Comparison of ENCODE assay signal across 18 mouse cellular contexts in genomic region chr5:27122944-27123343, GRCm38 (mm10).
A peak's percentile ranks its signal among the peaks of the same experiment; 100 is the strongest.
DNase-seq lines count a peak whose midpoint lies in the region; ATAC-seq and TF ChIP-seq lines count a peak whose summit lies in the region.
"Had no signal": no experiment of that assay in that cellular context is flagged by ENCODE, and none has a peak within 500 bp of the region (broad histone marks: within the 10 kb centered on the region; RNA-seq: fewer than 3 reads in every experiment).

No protein-coding gene starts in this region.

- no peaks in the 10 kb centered on the region for H3K27me3 ChIP-seq in forebrain, embryonic 13.5 days
- H3K27me3 ChIP-seq in forebrain, embryonic 10.5 days (ENCODE audit: poor library complexity, severe bottlenecking) = no peaks in the 10 kb centered on the region
- H3K27me3 ChIP-seq in midbrain, postnatal 0 days (ENCODE audit: insufficient read depth, low read length) = no peaks in the 10 kb centered on the region
- no peaks in the 10 kb centered on the region for H3K27me3 ChIP-seq in midbrain, embryonic 14.5 days (ENCODE audit: control insufficient read depth, insufficient read depth, low read length)
- H3K27me3 ChIP-seq: heart, embryonic 15.5 days; hindbrain, embryonic 12.5 days; lung, embryonic 15.5 days; midbrain, embryonic 13.5 days had no signal

- no peak for DNase-seq in forebrain, embryonic 10.5 days (ENCODE audit: extremely low spot score, low spot score)
- DNase-seq in midbrain, postnatal 0 days (ENCODE audit: low spot score) = peak; percentile 71
- no peak for DNase-seq in midbrain, embryonic 14.5 days
- peak; percentile 58 for DNase-seq in cerebellum, adult 8-10 months
- DNase-seq in frontal cortex, postnatal 10 days (ENCODE audit: low spot score in 2 of 2) = no peak
- no peak for DNase-seq in right cerebral cortex, postnatal 36 days (ENCODE audit: low spot score in 2 of 2)
- DNase-seq: gastrocnemius, postnatal 14 days; heart, adult 2 months; layer of hippocampus, postnatal 36 days; spleen, adult 18-20 months; thymus, adult 18-20 months had no signal

- no peak overlapping the region for H3K9ac ChIP-seq in forebrain, embryonic 13.5 days
- H3K9ac ChIP-seq in midbrain, postnatal 0 days (replicated peaks; ENCODE audit: low read length, poor library complexity, severe bottlenecking) = no peak overlapping the region
- no peak overlapping the region for H3K9ac ChIP-seq in midbrain, embryonic 14.5 days (replicated peaks; ENCODE audit: low read length)
- H3K9ac ChIP-seq: heart, embryonic 15.5 days; hindbrain, embryonic 12.5 days; lung, embryonic 15.5 days; midbrain, embryonic 13.5 days had no signal

- H3K4me2 ChIP-seq in forebrain, embryonic 13.5 days = no peak overlapping the region
- no peak overlapping the region for H3K4me2 ChIP-seq in midbrain, postnatal 0 days (ENCODE audit: low read depth, low read length, poor library complexity, severe bottlenecking)
- H3K4me2 ChIP-seq in midbrain, embryonic 14.5 days (ENCODE audit: low read length) = no peak overlapping the region
- H3K4me2 ChIP-seq: heart, embryonic 15.5 days; hindbrain, embryonic 12.5 days; lung, embryonic 15.5 days; midbrain, embryonic 13.5 days had no signal

- WGBS in forebrain, embryonic 13.5 days = 83% methylated on average over 2 of the region's 2 CpGs
- WGBS in forebrain, embryonic 10.5 days = 83% methylated on average over 2 of the region's 2 CpGs
- 74% methylated on average over 2 of the region's 2 CpGs for WGBS in midbrain, postnatal 0 days
- 94% methylated on average over 2 of the region's 2 CpGs for WGBS in midbrain, embryonic 14.5 days

- no peak overlapping the region for H3K27ac ChIP-seq in forebrain, embryonic 13.5 days
- H3K27ac ChIP-seq in forebrain, embryonic 10.5 days = no peak overlapping the region
- H3K27ac ChIP-seq in midbrain, postnatal 0 days (ENCODE audit: low read depth, low read length) = no peak overlapping the region
- H3K27ac ChIP-seq in midbrain, embryonic 14.5 days (replicated peaks; ENCODE audit: low read depth, low read length) = no peak overlapping the region
- H3K27ac ChIP-seq: heart, adult 2 months; heart, embryonic 15.5 days; hindbrain, embryonic 12.5 days; lung, embryonic 15.5 days; macrophage; midbrain, embryonic 13.5 days had no signal

- peak; percentile 53; the same call in 1 of the 2 replicates for ATAC-seq in forebrain, embryonic 13.5 days
- ATAC-seq in midbrain, postnatal 0 days (ENCODE audit: low FRiP score) = 0 out of 2 replicates have a peak, but pooled peaks have one; percentile 41
- no peak for ATAC-seq in midbrain, embryonic 14.5 days (ENCODE audit: low FRiP score, low TSS enrichment)
- ATAC-seq: activated CD4-positive, CD25-positive, alpha-beta regulatory T cell, adult 4 months; midbrain, embryonic 13.5 days had no signal

- no peak for TF ChIP-seq CTCF in midbrain, postnatal 0 days (IDR thresholded peaks at IDR 0.05)

- H3K4me1 ChIP-seq in forebrain, embryonic 13.5 days = no peaks in the 10 kb centered on the region
- no peaks in the 10 kb centered on the region for H3K4me1 ChIP-seq in forebrain, embryonic 10.5 days
- no peaks in the 10 kb centered on the region; the same call in 1 of the 2 replicates for H3K4me1 ChIP-seq in midbrain, postnatal 0 days (ENCODE audit: insufficient read depth, low read length)
- H3K4me1 ChIP-seq in midbrain, embryonic 14.5 days (ENCODE audit: control insufficient read depth, insufficient read depth, low read length) = no peaks in the 10 kb centered on the region
- H3K4me1 ChIP-seq: heart, embryonic 15.5 days; hindbrain, embryonic 12.5 days; lung, embryonic 15.5 days; midbrain, embryonic 13.5 days had no signal

- H3K9me3 ChIP-seq in forebrain, embryonic 13.5 days (replicated peaks) = no peaks in the 10 kb centered on the region
- no peaks in the 10 kb centered on the region for H3K9me3 ChIP-seq in forebrain, embryonic 10.5 days
- H3K9me3 ChIP-seq in midbrain, postnatal 0 days (ENCODE audit: low read length) = no peaks in the 10 kb centered on the region
- no peaks in the 10 kb centered on the region for H3K9me3 ChIP-seq in midbrain, embryonic 14.5 days (ENCODE audit: control insufficient read depth, low read length)
- H3K9me3 ChIP-seq: heart, embryonic 15.5 days; hindbrain, embryonic 12.5 days; lung, embryonic 15.5 days; midbrain, embryonic 13.5 days had no signal

- H3K36me3 ChIP-seq in forebrain, embryonic 13.5 days (ENCODE audit: poor library complexity, severe bottlenecking) = no peaks in the 10 kb centered on the region
- no peaks in the 10 kb centered on the region for H3K36me3 ChIP-seq in forebrain, embryonic 10.5 days (replicated peaks)
- no peaks in the 10 kb centered on the region for H3K36me3 ChIP-seq in midbrain, postnatal 0 days (ENCODE audit: insufficient read depth, low read length)
- no peaks in the 10 kb centered on the region for H3K36me3 ChIP-seq in midbrain, embryonic 14.5 days (ENCODE audit: control insufficient read depth, insufficient read depth, low read length)
- H3K36me3 ChIP-seq: heart, embryonic 15.5 days; hindbrain, embryonic 12.5 days; lung, embryonic 15.5 days; midbrain, embryonic 13.5 days had no signal

- H3K4me3 ChIP-seq in forebrain, embryonic 13.5 days = no peak overlapping the region
- no peak overlapping the region for H3K4me3 ChIP-seq in forebrain, embryonic 10.5 days
- H3K4me3 ChIP-seq in midbrain, postnatal 0 days (ENCODE audit: low read depth, low read length) = no peak overlapping the region
- no peak overlapping the region for H3K4me3 ChIP-seq in midbrain, embryonic 14.5 days (replicated peaks; ENCODE audit: low read depth, low read length)
- H3K4me3 ChIP-seq: heart, adult 2 months; heart, embryonic 15.5 days; hindbrain, embryonic 12.5 days; lung, embryonic 15.5 days; midbrain, embryonic 13.5 days had no signal

Comparison
In these comparisons a context has a peak if more than half of its experiments do, and no peak if none do; other contexts are left out.
1. DNase-seq: peak in midbrain, postnatal 0 days (single experiment) and cerebellum, adult 8-10 months (single experiment); none in forebrain, embryonic 10.5 days (single experiment), midbrain, embryonic 14.5 days (single experiment), frontal cortex, postnatal 10 days (0 of 2) and right cerebral cortex, postnatal 36 days (0 of 2).